In the genomic region with DNA sequence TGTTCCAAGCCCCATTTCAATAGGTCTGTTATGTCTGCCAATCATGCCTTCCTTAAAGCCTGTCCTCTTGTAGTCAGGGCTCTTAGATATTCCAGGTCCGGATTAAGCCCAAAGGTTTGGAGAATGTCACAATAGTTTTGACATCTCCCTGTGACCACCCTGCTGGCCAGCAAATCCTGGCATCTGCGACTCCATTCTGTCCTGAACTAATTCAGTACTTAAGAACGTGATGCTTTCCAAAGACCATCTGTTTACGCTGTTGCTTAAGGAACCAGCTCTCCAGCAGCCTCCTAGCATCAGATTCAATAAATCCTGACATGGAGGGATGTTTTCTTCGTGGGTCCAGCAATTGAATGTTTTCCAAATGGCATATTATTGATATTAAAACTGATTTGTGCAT, we compare ENCODE assay signal across 22 mouse cellular contexts.
DNase-seq lines count a peak whose midpoint lies in the region; ATAC-seq and TF ChIP-seq lines count a peak whose summit lies in the region.
"Had no signal": no experiment of that assay in that cellular context is flagged by ENCODE, and none has a peak within 500 bp of the region (broad histone marks: within the 10 kb centered on the region; RNA-seq: fewer than 3 reads in every experiment).

No protein-coding gene starts in this region.

- no peaks in the 10 kb centered on the region for H3K9me3 ChIP-seq in hindbrain, postnatal 0 days (ENCODE audit: low read length)
- H3K9me3 ChIP-seq in hindbrain, embryonic 13.5 days, result no peaks in the 10 kb centered on the region
- H3K9me3 ChIP-seq in midbrain, postnatal 0 days (ENCODE audit: low read length), result no peaks in the 10 kb centered on the region
- H3K9me3 ChIP-seq in midbrain, embryonic 10.5 days (replicated peaks), result no peaks in the 10 kb centered on the region
- H3K9me3 ChIP-seq: embryonic facial prominence, embryonic 12.5 days; forebrain, embryonic 12.5 days; heart, embryonic 12.5 days; hindbrain, embryonic 10.5 days; limb, embryonic 10.5 days; liver, embryonic 15.5 days had no signal

- H3K4me3 ChIP-seq in hindbrain, postnatal 0 days (ENCODE audit: low read length), result no peak overlapping the region
- H3K4me3 ChIP-seq in hindbrain, embryonic 13.5 days, result no peak overlapping the region
- H3K4me3 ChIP-seq in midbrain, postnatal 0 days (ENCODE audit: low read depth, low read length), result no peak overlapping the region
- H3K4me3 ChIP-seq in midbrain, embryonic 10.5 days, result no peak overlapping the region
- H3K4me3 ChIP-seq: embryonic facial prominence, embryonic 12.5 days; forebrain, embryonic 12.5 days; heart, embryonic 12.5 days; hindbrain, embryonic 10.5 days; limb, embryonic 10.5 days; liver, embryonic 15.5 days had no signal

- no peak for TF ChIP-seq CTCF in hindbrain, postnatal 0 days (IDR thresholded peaks at IDR 0.05; ENCODE audit: low read depth)
- no peak for TF ChIP-seq CTCF in midbrain, postnatal 0 days (IDR thresholded peaks at IDR 0.05)

- H3K9ac ChIP-seq in hindbrain, postnatal 0 days (replicated peaks; ENCODE audit: low read length), result no peak overlapping the region
- H3K9ac ChIP-seq in hindbrain, embryonic 13.5 days, result no peak overlapping the region
- H3K9ac ChIP-seq in midbrain, postnatal 0 days (replicated peaks; ENCODE audit: low read length, poor library complexity, severe bottlenecking), result no peak overlapping the region
- H3K9ac ChIP-seq: embryonic facial prominence, embryonic 12.5 days; forebrain, embryonic 12.5 days; heart, embryonic 12.5 days; liver, embryonic 15.5 days had no signal

- H3K27ac ChIP-seq in hindbrain, postnatal 0 days, result no peak overlapping the region
- no peak overlapping the region for H3K27ac ChIP-seq in hindbrain, embryonic 13.5 days
- no peak overlapping the region for H3K27ac ChIP-seq in midbrain, postnatal 0 days (ENCODE audit: low read depth, low read length)
- no peak overlapping the region for H3K27ac ChIP-seq in midbrain, embryonic 10.5 days (replicated peaks)
- H3K27ac ChIP-seq: embryonic facial prominence, embryonic 12.5 days; forebrain, embryonic 12.5 days; hindbrain, embryonic 10.5 days; limb, embryonic 10.5 days; liver, embryonic 15.5 days; macrophage had no signal

- DNase-seq in hindbrain, postnatal 0 days (ENCODE audit: low spot score), result peak; percentile 28
- DNase-seq in midbrain, postnatal 0 days (ENCODE audit: low spot score), result peak; percentile 42
- no peak for DNase-seq in midbrain, embryonic 10.5 days (ENCODE audit: low spot score)
- DNase-seq in cerebellum, adult 8-10 months, result peak; percentile 41
- peak; percentile 29 to 41 for DNase-seq in cerebellum, postnatal 25 days
- no peak for DNase-seq in urinary bladder, postnatal 14 days (ENCODE audit: low spot score)
- DNase-seq: adrenal gland, adult 2 months; heart, postnatal 10 days; kidney, postnatal 4 days; layer of hippocampus, adult 9-11 months; liver; thymus, adult 2 months had no signal

- 49% methylated on average over 5 of the region's 5 CpGs for WGBS in hindbrain, postnatal 0 days
- WGBS in hindbrain, embryonic 13.5 days, result 71% methylated on average over 5 of the region's 5 CpGs
- WGBS in midbrain, postnatal 0 days, result 38% methylated on average over 5 of the region's 5 CpGs
- WGBS in midbrain, embryonic 10.5 days, result 68% methylated on average over 5 of the region's 5 CpGs

- no peaks in the 10 kb centered on the region for H3K27me3 ChIP-seq in hindbrain, postnatal 0 days (ENCODE audit: insufficient read depth, low read length)
- no peaks in the 10 kb centered on the region for H3K27me3 ChIP-seq in hindbrain, embryonic 13.5 days
- H3K27me3 ChIP-seq in midbrain, postnatal 0 days (ENCODE audit: insufficient read depth, low read length), result no peaks in the 10 kb centered on the region
- H3K27me3 ChIP-seq in midbrain, embryonic 10.5 days (ENCODE audit: low read depth, poor library complexity, severe bottlenecking), result no peaks in the 10 kb centered on the region
- H3K27me3 ChIP-seq: embryonic facial prominence, embryonic 12.5 days; forebrain, embryonic 12.5 days; liver, embryonic 15.5 days had no signal

- ATAC-seq in hindbrain, postnatal 0 days, result no peak
- no peak for ATAC-seq in hindbrain, embryonic 13.5 days (ENCODE audit: low FRiP score)
- ATAC-seq in midbrain, postnatal 0 days (ENCODE audit: low FRiP score), result no peak
- ATAC-seq: intestine, postnatal 0 days; midbrain, embryonic 16.5 days had no signal

- no peaks in the 10 kb centered on the region for H3K36me3 ChIP-seq in hindbrain, postnatal 0 days (ENCODE audit: insufficient read depth, low read length)
- H3K36me3 ChIP-seq in hindbrain, embryonic 13.5 days, result no peaks in the 10 kb centered on the region
- H3K36me3 ChIP-seq in midbrain, postnatal 0 days (ENCODE audit: insufficient read depth, low read length), result no peaks in the 10 kb centered on the region
- no peaks in the 10 kb centered on the region for H3K36me3 ChIP-seq in midbrain, embryonic 10.5 days
- H3K36me3 ChIP-seq: embryonic facial prominence, embryonic 12.5 days; forebrain, embryonic 12.5 days; heart, embryonic 12.5 days; hindbrain, embryonic 10.5 days; limb, embryonic 10.5 days; liver, embryonic 15.5 days had no signal

- no peaks in the 10 kb centered on the region for H3K4me1 ChIP-seq in hindbrain, postnatal 0 days (ENCODE audit: insufficient read depth, low read length)
- no peaks in the 10 kb centered on the region for H3K4me1 ChIP-seq in hindbrain, embryonic 13.5 days (replicated peaks)
- no peaks in the 10 kb centered on the region for H3K4me1 ChIP-seq in midbrain, postnatal 0 days (ENCODE audit: insufficient read depth, low read length)
- H3K4me1 ChIP-seq in midbrain, embryonic 10.5 days, result no peaks in the 10 kb centered on the region
- H3K4me1 ChIP-seq: forebrain, embryonic 12.5 days; limb, embryonic 10.5 days; liver, embryonic 15.5 days had no signal

- H3K4me2 ChIP-seq in hindbrain, postnatal 0 days (ENCODE audit: low read depth, low read length), result no peak overlapping the region
- no peak overlapping the region for H3K4me2 ChIP-seq in hindbrain, embryonic 13.5 days
- no peak overlapping the region for H3K4me2 ChIP-seq in midbrain, postnatal 0 days (ENCODE audit: low read depth, low read length, poor library complexity, severe bottlenecking)
- H3K4me2 ChIP-seq: embryonic facial prominence, embryonic 12.5 days; forebrain, embryonic 12.5 days; heart, embryonic 12.5 days; liver, embryonic 15.5 days had no signal

Comparison
In these comparisons a context has a peak if more than half of its experiments do, and no peak if none do; other contexts are left out.
1. DNase-seq: peak in hindbrain, postnatal 0 days (single experiment), midbrain, postnatal 0 days (single experiment), cerebellum, adult 8-10 months (single experiment) and cerebellum, postnatal 25 days (2 of 2); none in midbrain, embryonic 10.5 days (single experiment) and urinary bladder, postnatal 14 days (single experiment).